Mouse (Mus musculus) spleen, postnatal 14 days (tissue): ENCODE results near the gene Cd180.

Experiments used
- DNase-seq, 2 experiments: peaks; one replicate each; pipeline ENCODE4 v3.0.0; 2021 to 2022; ENCODE audit warnings: low spot score in 2 of 2

Gene Cd180

GRCm38 (mm10) chr13:102739720-102740535 lies 46.6 kb downstream of the Cd180 start:
- DNase-seq, result no peak

- DNase-seq, result peak in 1 of 2 experiments; percentile 34
Observed at GRCm38 (mm10) chr13:102744481-102745269, 51.3 kb downstream of the Cd180 start.

GRCm38 (mm10) chr13:102745270-102745600 lies 51.9 kb downstream of the Cd180 start:
- no peak for DNase-seq

- DNase-seq, result no peak
Observed at GRCm38 (mm10) chr13:102745626-102746342, 52.4 kb downstream of the Cd180 start.

GRCm38 (mm10) chr13:102746803-102747561 lies 53.6 kb downstream of the Cd180 start:
- DNase-seq, result no peak

GRCm38 (mm10) chr13:102749194-102749593 lies 55.8 kb downstream of the Cd180 start:
- no peak for DNase-seq

- no peak for DNase-seq
Observed at GRCm38 (mm10) chr13:102749891-102750290, 56.5 kb downstream of the Cd180 start.

- no peak for DNase-seq
Observed at GRCm38 (mm10) chr13:102753714-102754556, 60.6 kb downstream of the Cd180 start.

GRCm38 (mm10) chr13:102755124-102755523 lies 61.8 kb downstream of the Cd180 start:
- no peak for DNase-seq

- DNase-seq, result no peak
Observed at GRCm38 (mm10) chr13:102756071-102756470, 62.7 kb downstream of the Cd180 start.

- DNase-seq, result no peak
Observed at GRCm38 (mm10) chr13:102758021-102758420, 64.7 kb downstream of the Cd180 start.

- DNase-seq, result no peak
Observed at GRCm38 (mm10) chr13:102761410-102761809, 68.1 kb downstream of the Cd180 start.

GRCm38 (mm10) chr13:102762203-102762602 lies 68.8 kb downstream of the Cd180 start:
- DNase-seq, result no peak

GRCm38 (mm10) chr13:102764218-102764617 lies 70.9 kb downstream of the Cd180 start:
- no peak for DNase-seq

- DNase-seq, result no peak
Observed at GRCm38 (mm10) chr13:102765216-102765615, 71.9 kb downstream of the Cd180 start.

- no peak for DNase-seq
Observed at GRCm38 (mm10) chr13:102767110-102767509, 73.8 kb downstream of the Cd180 start.

- no peak for DNase-seq
Observed at GRCm38 (mm10) chr13:102768512-102768911, 75.2 kb downstream of the Cd180 start.

- no peak for DNase-seq
Observed at GRCm38 (mm10) chr13:102770194-102770593, 76.8 kb downstream of the Cd180 start.

- DNase-seq, result no peak
Observed at GRCm38 (mm10) chr13:102773169-102773568, 79.8 kb downstream of the Cd180 start.

GRCm38 (mm10) chr13:102774786-102775201 lies 81.4 kb downstream of the Cd180 start:
- no peak for DNase-seq

GRCm38 (mm10) chr13:102775506-102775905 lies 82.1 kb downstream of the Cd180 start:
- DNase-seq, result no peak
